Mouse (Mus musculus): ENCODE measurements around the gene Zbtb3. TPM values are rescaled to one million over a fixed set of nuclear protein-coding genes. Genes with fewer than 3 reads are reported as not detected.

Zbtb3 gene
- polyA plus RNA-seq, 1 experiment = 3.6 TPM

DNA sequence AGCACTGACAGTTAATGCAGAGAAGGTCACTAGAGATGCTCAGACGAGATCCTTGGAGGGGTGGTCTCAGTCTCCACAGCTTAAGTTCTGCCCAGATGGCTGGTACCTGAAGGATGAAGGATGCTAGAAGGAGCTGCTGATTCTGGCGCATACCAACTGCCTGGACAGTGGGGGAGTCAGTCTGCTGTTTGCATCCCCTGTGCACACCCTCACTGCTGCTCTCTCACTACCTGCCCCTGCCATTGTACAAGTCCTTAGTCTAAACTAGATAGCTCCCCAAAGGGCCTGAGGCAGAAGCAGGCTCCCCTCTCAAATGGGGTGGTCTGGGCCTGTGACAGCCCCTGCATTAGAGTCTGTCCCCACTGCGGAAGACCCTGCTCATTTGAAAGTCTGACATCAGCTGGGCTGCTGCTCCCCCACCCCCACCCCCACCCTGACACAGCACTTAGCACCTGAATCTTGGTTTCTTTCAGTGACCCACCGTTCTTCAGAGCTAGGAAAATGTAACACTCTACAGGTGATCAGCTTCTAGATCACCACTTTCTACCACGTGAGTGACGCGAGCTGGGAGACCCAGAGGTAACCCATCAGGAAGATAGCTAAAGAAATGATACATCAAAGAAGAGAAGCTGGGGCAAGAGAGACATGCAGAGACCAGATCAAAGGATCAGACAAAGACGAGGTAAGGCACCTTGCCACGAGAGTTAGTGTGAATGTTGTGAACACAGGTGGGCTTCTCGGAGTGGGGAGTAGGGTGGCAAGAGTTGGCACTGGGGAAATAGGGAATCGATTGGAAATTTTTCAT is 37.0 kb downstream of the Zbtb3 start, which contains the start of gene Gng3:
TSS of gene Gng3 (minus strand) at position 92 of the 805 bp plus-strand sequence.
- Histone ChIP-seq H3K4me3 (ENCODE audit: insufficient read depth, poor library complexity, severe bottlenecking) (no peak within 1 kb of the TSS), H3K79me3 (ENCODE audit: low read depth) (no peaks in the 10 kb centered on the region)

DNA sequence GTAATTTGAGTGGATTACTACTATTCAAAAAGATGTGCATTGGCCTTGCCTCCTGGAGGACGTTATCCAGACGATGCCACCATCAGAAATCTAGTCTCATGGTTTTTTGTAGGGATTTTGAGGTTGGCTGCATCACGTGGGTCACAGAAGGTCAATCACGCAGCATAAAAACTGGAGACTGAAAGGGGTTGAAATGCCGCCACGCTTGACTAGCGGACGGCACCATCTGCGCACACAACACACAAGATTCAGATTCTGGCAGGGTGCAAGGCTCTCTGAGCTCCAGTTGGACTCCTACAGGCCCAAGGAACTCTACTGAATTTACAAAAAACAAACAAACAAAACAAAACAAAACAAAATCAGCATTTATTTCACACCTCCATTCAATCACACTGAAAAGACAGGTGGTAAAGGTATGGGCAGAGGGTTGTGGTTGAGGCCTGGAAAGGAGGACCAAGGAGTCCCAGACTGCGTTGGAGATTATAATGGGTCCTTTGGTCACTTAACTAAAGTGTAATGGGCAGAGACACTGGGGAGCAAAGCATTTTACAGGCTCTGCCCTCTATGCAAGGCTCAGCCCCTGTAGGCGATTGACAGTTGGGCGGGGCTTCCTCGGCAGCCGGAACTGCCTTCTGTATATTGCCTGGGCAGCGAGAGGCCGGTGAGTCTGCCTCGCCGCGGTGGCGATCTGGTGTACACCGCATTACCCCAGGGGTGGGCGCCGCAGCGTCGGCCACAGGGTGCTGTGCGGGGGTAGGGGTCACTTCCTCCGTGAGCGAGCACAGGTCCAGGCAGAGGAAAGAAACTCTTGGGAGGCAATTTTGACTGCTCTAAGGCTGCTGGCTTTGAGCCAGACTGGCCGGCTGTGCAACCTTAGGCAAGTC is 37.8 kb downstream of the Zbtb3 start:
- no peak overlapping the region for H3ac ChIP-seq (ENCODE audit: control insufficient read depth, insufficient read length, low read depth)
- H3K27me3 ChIP-seq (ENCODE audit: control insufficient read depth, insufficient read depth, insufficient read length) = no peaks in the 10 kb centered on the region
- no peaks in the 10 kb centered on the region for H3K79me3 ChIP-seq (ENCODE audit: low read depth)
- no peak overlapping the region for H3K4me3 ChIP-seq (ENCODE audit: insufficient read depth, poor library complexity, severe bottlenecking)
- peaks cover 58% of the 10 kb centered on the region for H3K36me3 ChIP-seq (ENCODE audit: control insufficient read depth, insufficient read depth)
- TF ChIP-seq CEBPB (IDR thresholded peaks at IDR 0.05; ENCODE audit: low read depth) = no peak
- TF ChIP-seq FOSL1 (IDR thresholded peaks at IDR 0.05; ENCODE audit: insufficient read depth, low read length, poor library complexity, severe bottlenecking) = no peak
- no peak for TF ChIP-seq CTCF (IDR thresholded peaks at IDR 0.05; ENCODE audit: control insufficient read depth, insufficient read depth, insufficient read length)
- TF ChIP-seq MYOD1 (IDR thresholded peaks at IDR 0.05; ENCODE audit: control insufficient read depth, insufficient read length, low read depth) = no peak
- no peak for TF ChIP-seq MYOG (IDR thresholded peaks at IDR 0.05; ENCODE audit: control insufficient read depth, extremely low read depth, insufficient read length)
- no peak for TF ChIP-seq USF1 (IDR thresholded peaks at IDR 0.05; ENCODE audit: low read depth)
- no peak for TF ChIP-seq MAX (IDR thresholded peaks at IDR 0.05)
- H3K79me2 ChIP-seq (ENCODE audit: control insufficient read depth, insufficient read depth) = no peaks in the 10 kb centered on the region

More for the DNA sequence above, 37.0 kb downstream of the Zbtb3 start, which contains the start of gene Gng3:
- no peak within 1 kb of the TSS for H3ac ChIP-seq (ENCODE audit: control insufficient read depth, insufficient read length, low read depth)
- TF ChIP-seq CTCF (IDR thresholded peaks at IDR 0.05; ENCODE audit: control insufficient read depth, insufficient read depth, insufficient read length) (no peak), FOSL1 (IDR thresholded peaks at IDR 0.05; ENCODE audit: insufficient read depth, low read length, poor library complexity, severe bottlenecking) (no peak), MYOG (IDR thresholded peaks at IDR 0.05; ENCODE audit: control insufficient read depth, extremely low read depth, insufficient read length) (no peak)
- H3K36me3 ChIP-seq (ENCODE audit: control insufficient read depth, insufficient read depth) = peaks cover 63% of the 10 kb centered on the region
- no peaks in the 10 kb centered on the region for H3K27me3 ChIP-seq (ENCODE audit: control insufficient read depth, insufficient read depth, insufficient read length)
- H3K79me2 ChIP-seq (ENCODE audit: control insufficient read depth, insufficient read depth) = no peaks in the 10 kb centered on the region

DNA sequence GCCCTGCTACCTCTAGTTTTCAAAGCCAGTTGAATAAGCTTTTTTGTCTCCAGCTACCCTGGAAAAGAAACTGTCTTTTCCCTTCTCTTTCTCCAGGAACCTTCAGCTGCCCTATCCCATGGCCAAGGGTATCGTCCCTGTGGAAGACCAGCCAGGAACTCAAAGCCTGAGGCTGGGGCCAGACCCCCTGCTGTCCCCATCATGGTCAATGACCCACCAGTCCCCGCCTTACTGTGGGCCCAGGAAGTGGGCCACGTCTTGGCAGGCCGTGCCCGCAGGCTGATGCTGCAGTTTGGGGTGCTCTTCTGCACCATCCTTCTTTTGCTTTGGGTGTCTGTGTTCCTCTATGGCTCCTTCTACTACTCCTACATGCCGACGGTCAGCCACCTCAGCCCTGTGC is 38.7 kb downstream of the Zbtb3 start:
- Histone ChIP-seq H3K4me3 (ENCODE audit: insufficient read depth, poor library complexity, severe bottlenecking) (no peak overlapping the region), H3ac (ENCODE audit: control insufficient read depth, insufficient read length, low read depth) (no peak overlapping the region), H3K36me3 (ENCODE audit: control insufficient read depth, insufficient read depth) (peaks cover 58% of the 10 kb centered on the region), H3K79me2 (ENCODE audit: control insufficient read depth, insufficient read depth) (no peaks in the 10 kb centered on the region), H3K79me3 (ENCODE audit: low read depth) (no peaks in the 10 kb centered on the region), H3K27me3 (ENCODE audit: control insufficient read depth, insufficient read depth, insufficient read length) (no peaks in the 10 kb centered on the region)
- no peak for TF ChIP-seq MYOD1 (IDR thresholded peaks at IDR 0.05; ENCODE audit: control insufficient read depth, insufficient read length, low read depth)

DNA sequence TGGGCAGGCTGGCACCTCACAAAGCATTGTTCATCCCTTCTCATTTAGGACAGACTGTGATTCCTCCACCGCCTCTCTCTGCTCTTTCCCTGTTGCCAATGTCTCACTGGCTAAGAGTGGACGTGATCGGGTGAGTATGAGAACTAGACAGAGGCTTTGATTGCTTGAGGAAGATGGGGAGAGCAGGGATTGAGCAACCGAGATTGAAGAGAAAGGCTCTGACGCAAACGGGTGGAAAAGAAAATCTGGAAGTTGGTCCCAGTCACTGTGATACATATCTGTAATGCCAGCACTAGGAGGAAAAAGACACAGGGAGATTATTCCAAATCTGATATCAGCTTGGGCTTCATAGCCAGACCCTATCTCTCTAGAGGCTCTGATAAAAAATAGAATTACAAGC is 40.6 kb downstream of the Zbtb3 start:
- H3K79me3 ChIP-seq (ENCODE audit: low read depth) = no peaks in the 10 kb centered on the region
- no peak overlapping the region for H3K4me3 ChIP-seq (ENCODE audit: insufficient read depth, poor library complexity, severe bottlenecking)
- peaks cover 66% of the 10 kb centered on the region for H3K36me3 ChIP-seq (ENCODE audit: control insufficient read depth, insufficient read depth)
- H3K27me3 ChIP-seq (ENCODE audit: control insufficient read depth, insufficient read depth, insufficient read length) = no peaks in the 10 kb centered on the region
- H3K79me2 ChIP-seq (ENCODE audit: control insufficient read depth, insufficient read depth) = no peaks in the 10 kb centered on the region
- no peak overlapping the region for H3ac ChIP-seq (ENCODE audit: control insufficient read depth, insufficient read length, low read depth)
- TF ChIP-seq FOSL1 (IDR thresholded peaks at IDR 0.05; ENCODE audit: insufficient read depth, low read length, poor library complexity, severe bottlenecking) (no peak), MAX (IDR thresholded peaks at IDR 0.05) (no peak), MYOD1 (IDR thresholded peaks at IDR 0.05; ENCODE audit: control insufficient read depth, insufficient read length, low read depth) (no peak), CEBPB (IDR thresholded peaks at IDR 0.05; ENCODE audit: low read depth) (no peak), MYOG (IDR thresholded peaks at IDR 0.05; ENCODE audit: control insufficient read depth, extremely low read depth, insufficient read length) (no peak), CTCF (IDR thresholded peaks at IDR 0.05; ENCODE audit: control insufficient read depth, insufficient read depth, insufficient read length) (no peak), USF1 (IDR thresholded peaks at IDR 0.05; ENCODE audit: low read depth) (no peak)

DNA sequence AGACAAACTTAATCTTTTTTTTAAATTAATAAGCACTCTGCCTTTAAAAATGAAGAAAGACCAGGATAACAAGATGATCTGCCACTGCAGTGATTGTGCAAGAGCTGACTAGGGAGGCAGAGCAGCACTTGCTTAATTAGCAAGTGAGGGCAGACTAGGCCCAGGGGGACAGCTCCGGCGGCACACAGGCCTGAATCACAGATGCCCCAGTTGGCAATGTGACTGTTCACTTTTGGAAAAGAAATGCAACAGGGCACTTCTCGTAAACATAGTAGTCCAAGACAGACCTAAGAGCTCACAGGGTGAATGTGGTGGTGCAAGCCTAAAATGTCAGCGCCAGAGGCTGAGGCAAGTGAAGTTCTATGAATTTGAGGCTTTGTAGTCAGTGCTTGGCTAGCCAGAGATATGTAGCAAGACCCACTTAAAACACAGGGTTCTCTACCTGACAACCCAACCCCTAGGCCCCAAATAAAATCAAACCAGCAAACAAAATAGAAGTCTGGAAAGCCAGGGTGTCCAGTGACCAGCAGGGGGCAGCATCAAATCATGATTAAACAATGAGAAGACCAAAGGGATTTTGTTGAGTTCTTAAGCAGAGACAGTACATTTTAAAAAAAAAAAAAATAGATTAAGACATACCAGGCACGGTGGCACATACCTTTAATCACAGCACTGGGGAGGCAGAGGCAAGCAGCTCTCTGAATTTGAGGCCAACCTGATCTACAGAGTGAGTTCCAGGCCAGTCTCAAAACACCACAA is 42.2 kb downstream of the Zbtb3 start:
- Histone ChIP-seq H3K27me3 (ENCODE audit: control insufficient read depth, insufficient read depth, insufficient read length) (no peaks in the 10 kb centered on the region), H3K79me3 (ENCODE audit: low read depth) (no peaks in the 10 kb centered on the region)

More for the DNA sequence above, 42.2 kb downstream of the Zbtb3 start:
- Histone ChIP-seq H3K79me2 (ENCODE audit: control insufficient read depth, insufficient read depth) (no peaks in the 10 kb centered on the region), H3ac (ENCODE audit: control insufficient read depth, insufficient read length, low read depth) (no peak overlapping the region), H3K4me3 (ENCODE audit: insufficient read depth, poor library complexity, severe bottlenecking) (no peak overlapping the region), H3K36me3 (ENCODE audit: control insufficient read depth, insufficient read depth) (peaks cover 64% of the 10 kb centered on the region)
- TF ChIP-seq USF1 (IDR thresholded peaks at IDR 0.05; ENCODE audit: low read depth) (no peak), FOSL1 (IDR thresholded peaks at IDR 0.05; ENCODE audit: insufficient read depth, low read length, poor library complexity, severe bottlenecking) (no peak), MYOD1 (IDR thresholded peaks at IDR 0.05; ENCODE audit: control insufficient read depth, insufficient read length, low read depth) (no peak), MAX (IDR thresholded peaks at IDR 0.05) (no peak), CEBPB (IDR thresholded peaks at IDR 0.05; ENCODE audit: low read depth) (peak; percentile 15), MYOG (IDR thresholded peaks at IDR 0.05; ENCODE audit: control insufficient read depth, extremely low read depth, insufficient read length) (no peak), CTCF (IDR thresholded peaks at IDR 0.05; ENCODE audit: control insufficient read depth, insufficient read depth, insufficient read length) (no peak)
